Mouse (Mus musculus) C2C12 (cell line): ENCODE measurements around the gene Gm47791. TPM values are rescaled to one million over a fixed set of nuclear protein-coding genes. Genes with fewer than 3 reads are reported as not detected.

ENCODE experiments used
- H3K27me3 ChIP-seq: one replicate; pipeline ENCODE4 v1.6.1; 2011; ENCODE audit not compliant: control insufficient read depth, insufficient read depth, insufficient read length
- H3K36me3 ChIP-seq: one replicate; pipeline ENCODE4 v1.6.1; 2011; ENCODE audit not compliant: control insufficient read depth, insufficient read depth
- H3K4me3 ChIP-seq: one replicate; pipeline ENCODE4 v1.5.1; 2011; ENCODE audit warnings: mild to moderate bottlenecking, control low read depth; ENCODE audit not compliant: poor library complexity, insufficient read depth, severe bottlenecking
- H3K79me2 ChIP-seq: one replicate; pipeline ENCODE4 v1.6.1; 2011; ENCODE audit not compliant: control insufficient read depth, insufficient read depth
- H3K79me3 ChIP-seq: one replicate; pipeline ENCODE4 v1.6.1; 2011; ENCODE audit warnings: low read depth, control low read depth
- H3ac ChIP-seq: one replicate; pipeline ENCODE3; 2011; ENCODE audit warnings: low read depth; ENCODE audit not compliant: control insufficient read depth, insufficient read length
- CEBPB ChIP-seq: IDR thresholded peaks from one replicate; pipeline ENCODE4 v1.6.1; 2011; ENCODE audit warnings: low read depth, mild to moderate bottlenecking, control low read depth, moderate library complexity
- CTCF ChIP-seq: IDR thresholded peaks from one replicate; pipeline ENCODE4 v1.5.1; 2011; ENCODE audit not compliant: control insufficient read depth, insufficient read depth, insufficient read length
- FOSL1 ChIP-seq: IDR thresholded peaks from one replicate; pipeline ENCODE4 v1.8.0; 2011; ENCODE audit warnings: mild to moderate bottlenecking, low read length; ENCODE audit not compliant: poor library complexity, insufficient read depth, severe bottlenecking
- MAX ChIP-seq: IDR thresholded peaks from one replicate; pipeline ENCODE4 v1.6.1; 2011; ENCODE audit warnings: mild to moderate bottlenecking, control low read depth
- MYOD1 ChIP-seq: IDR thresholded peaks from one replicate; pipeline ENCODE4 v1.6.1; 2011; ENCODE audit warnings: low read depth; ENCODE audit not compliant: control insufficient read depth, insufficient read length
- MYOG ChIP-seq: IDR thresholded peaks from one replicate; pipeline ENCODE4 v1.6.1; 2011; ENCODE audit not compliant: control insufficient read depth, insufficient read length; ENCODE audit errors: extremely low read depth
- USF1 ChIP-seq: IDR thresholded peaks from one replicate; pipeline ENCODE4 v1.6.1; 2011; ENCODE audit warnings: low read depth, mild to moderate bottlenecking, control low read depth, moderate library complexity
- polyA plus RNA-seq: library from polyadenylated mRNA; unstranded; fragments of >200 nt; fragmentation: generic; extraction: Trizol; gene quantifications from one replicate; pipeline ENCODE4 v1.2.1, GENCODE M21; 2012; ENCODE audit warnings: missing spikeins

Gm47791 gene
- polyA plus RNA-seq, 1 experiment, result not detected

GRCm38 (mm10) chr1:82783559-82783958 lies 12.5 kb upstream of the Gm47791 start:
- Histone ChIP-seq H3K36me3 (no peaks in the 10 kb centered on the region), H3K4me3 (no peak overlapping the region), H3K27me3 (no peaks in the 10 kb centered on the region), H3ac (no peak overlapping the region), H3K79me2 (no peaks in the 10 kb centered on the region), H3K79me3 (no peaks in the 10 kb centered on the region)
- no peak for TF ChIP-seq MYOG
- TF ChIP-seq FOSL1, result no peak
- TF ChIP-seq MYOD1, result no peak
- TF ChIP-seq CTCF, result no peak
- TF ChIP-seq USF1, result no peak
- no peak for TF ChIP-seq MAX
- TF ChIP-seq CEBPB, result no peak

- Histone ChIP-seq H3K79me3 (no peaks in the 10 kb centered on the region), H3K36me3 (no peaks in the 10 kb centered on the region), H3K79me2 (no peaks in the 10 kb centered on the region), H3ac (no peak overlapping the region), H3K4me3 (no peak overlapping the region), H3K27me3 (no peaks in the 10 kb centered on the region)
- no peak for TF ChIP-seq CEBPB
- TF ChIP-seq MYOG, result no peak
- TF ChIP-seq MYOD1, result no peak
- TF ChIP-seq FOSL1, result no peak
- no peak for TF ChIP-seq CTCF
- TF ChIP-seq MAX, result no peak
- TF ChIP-seq USF1, result no peak
These were observed 8.4 kb upstream of the Gm47791 start for GRCm38 (mm10) chr1:82779388-82779966.

- TF ChIP-seq MAX, result no peak
- TF ChIP-seq MYOD1, result no peak
- no peak for TF ChIP-seq USF1
- TF ChIP-seq CTCF, result no peak
- no peak for TF ChIP-seq CEBPB
- TF ChIP-seq MYOG, result no peak
- no peak for TF ChIP-seq FOSL1
- Histone ChIP-seq H3K79me3 (no peaks in the 10 kb centered on the region), H3K4me3 (no peak overlapping the region), H3K27me3 (no peaks in the 10 kb centered on the region), H3ac (no peak overlapping the region), H3K36me3 (no peaks in the 10 kb centered on the region), H3K79me2 (no peaks in the 10 kb centered on the region)
These were observed 4.2 kb upstream of the Gm47791 start for GRCm38 (mm10) chr1:82775293-82775692.

GRCm38 (mm10) chr1:82773208-82773607 lies 2.2 kb upstream of the Gm47791 start:
- Histone ChIP-seq H3K79me2 (no peaks in the 10 kb centered on the region), H3K27me3 (no peaks in the 10 kb centered on the region), H3K4me3 (no peak overlapping the region), H3K79me3 (no peaks in the 10 kb centered on the region), H3K36me3 (no peaks in the 10 kb centered on the region), H3ac (no peak overlapping the region)
- TF ChIP-seq USF1, result no peak
- no peak for TF ChIP-seq FOSL1
- TF ChIP-seq MYOG, result no peak
- no peak for TF ChIP-seq CEBPB
- no peak for TF ChIP-seq MYOD1
- TF ChIP-seq MAX, result no peak

GRCm38 (mm10) chr1:82772428-82772827 lies 1.4 kb upstream of the Gm47791 start:
- H3K79me2 ChIP-seq, result no peaks in the 10 kb centered on the region
- H3K79me3 ChIP-seq, result no peaks in the 10 kb centered on the region
- no peak overlapping the region for H3ac ChIP-seq
- TF ChIP-seq CEBPB (no peak), FOSL1 (no peak), MAX (no peak)
- H3K27me3 ChIP-seq, result no peaks in the 10 kb centered on the region
- H3K36me3 ChIP-seq, result no peaks in the 10 kb centered on the region
- H3K4me3 ChIP-seq, result no peak overlapping the region

GRCm38 (mm10) chr1:82768269-82768668 lies 2.8 kb downstream of the Gm47791 start, which contains the start of gene Tm4sf20:
TSS of gene Tm4sf20 (minus strand) at chr1:82768461.
- Histone ChIP-seq H3K4me3 (no peak within 1 kb of the TSS), H3K36me3 (no peaks in the 10 kb centered on the region), H3ac (no peak within 1 kb of the TSS), H3K79me3 (no peaks in the 10 kb centered on the region), H3K79me2 (no peaks in the 10 kb centered on the region), H3K27me3 (no peaks in the 10 kb centered on the region)
- TF ChIP-seq CTCF (no peak), USF1 (no peak), MYOG (no peak), MAX (no peak), FOSL1 (no peak), CEBPB (no peak), MYOD1 (no peak)
